Mouse (Mus musculus) MEL (cell line): ENCODE results near the gene Sned1.

Source experiments
- CTCF ChIP-seq, 3 experiments: IDR thresholded peaks in 2 of 3; conservative IDR thresholded peaks in 1 of 3; 2 replicates each; pipeline ENCODE4 v1.5.1; 2011 to 2012; ENCODE audit warnings: low read length in 3 of 3, low read depth in 2 of 3, mild to moderate bottlenecking in 2 of 3, improper control_type of control experiment in 1 of 3, inconsistent platforms in 1 of 3, mixed read lengths in 1 of 3, moderate library complexity in 1 of 3; ENCODE audit not compliant: control insufficient read depth in 1 of 3, insufficient read depth in 1 of 3, poor library complexity in 1 of 3, severe bottlenecking in 1 of 3
- EP300 ChIP-seq, 2 experiments: IDR thresholded peaks; 2 replicates each; pipeline ENCODE4 v1.6.1; 2011; ENCODE audit warnings: improper control_type of control experiment in 2 of 2, low read length in 2 of 2, low read depth in 1 of 2, mild to moderate bottlenecking in 1 of 2
- GABPA ChIP-seq: IDR thresholded peaks from 2 replicates; pipeline ENCODE4 v1.6.1; 2012; ENCODE audit warnings: low read depth, mild to moderate bottlenecking, inconsistent platforms, low read length, improper control_type of control experiment, moderate library complexity
- POLR2A ChIP-seq, 2 experiments: IDR thresholded peaks; 2 replicates each; pipeline ENCODE4 v1.6.1; 2011 to 2012; ENCODE audit warnings: low read length in 2 of 2, mild to moderate bottlenecking in 2 of 2, control low read depth in 1 of 2, improper control_type of control experiment in 1 of 2, low read depth in 1 of 2, moderate library complexity in 1 of 2; ENCODE audit not compliant: control insufficient read depth in 1 of 2, insufficient read depth in 1 of 2, poor library complexity in 1 of 2
- SMC3 ChIP-seq: IDR thresholded peaks from 2 replicates; pipeline ENCODE4 v1.6.1; 2011; ENCODE audit warnings: low read depth, low read length, improper control_type of control experiment

- TF ChIP-seq SMC3 (no peak), CTCF (IDR thresholded peaks at IDR 0.05 in 2 of 3, conservative IDR thresholded peaks at IDR 0.05 in 1 of 3; ENCODE audit: control insufficient read depth in 1 of 3, insufficient read depth in 1 of 3, low read depth in 2 of 3, low read length in 3 of 3, poor library complexity in 1 of 3, severe bottlenecking in 1 of 3) (no peak), EP300 (IDR thresholded peaks at IDR 0.05; ENCODE audit: low read depth in 1 of 2, low read length in 2 of 2) (no peak), POLR2A (IDR thresholded peaks at IDR 0.05; ENCODE audit: control insufficient read depth in 1 of 2, insufficient read depth in 1 of 2, low read depth in 1 of 2, low read length in 2 of 2, poor library complexity in 1 of 2) (no peak), GABPA (no peak)
Observed at GRCm38 (mm10) chr1:93323973-93324372, 88.3 kb downstream of the Sned1 start.
